Mouse (Mus musculus) lung, postnatal 0 days (tissue): ENCODE results near the gene Sult1e1.

ENCODE experiments used
- CTCF ChIP-seq: IDR thresholded peaks from 2 replicates; pipeline ENCODE4 v1.5.1; 2016; ENCODE audit warnings: antibody characterized with exemption, mild to moderate bottlenecking
- EP300 ChIP-seq: IDR thresholded peaks from 2 replicates; pipeline ENCODE4 v1.6.1; 2016; ENCODE audit warnings: antibody characterized with exemption, mild to moderate bottlenecking, control low read depth

DNA sequence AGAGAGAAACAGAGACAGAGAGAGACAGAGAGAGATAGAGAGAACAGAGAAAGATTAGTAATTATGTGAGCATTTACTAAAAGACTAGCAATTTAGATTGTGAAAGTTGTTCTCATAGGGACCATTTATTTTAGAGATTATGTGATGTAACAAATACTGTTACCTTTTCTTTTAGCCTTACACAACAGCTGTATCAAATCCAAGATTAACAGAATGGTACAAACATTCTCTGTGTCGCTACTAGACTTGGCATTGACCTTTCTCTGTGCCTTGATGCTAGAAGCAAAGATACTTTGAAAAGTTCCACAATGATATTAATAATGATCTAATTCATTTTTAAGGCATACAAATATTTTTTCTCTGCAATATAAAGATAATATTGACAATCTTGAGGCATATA, 11.0 kb downstream of the Sult1e1 start:
- TF ChIP-seq CTCF (no peak), EP300 (no peak)
